Mouse (Mus musculus): ENCODE measurements around the gene Lyar.
A peak's percentile ranks its signal among the peaks of the same experiment; 100 is the strongest.

Gene Lyar

DNA sequence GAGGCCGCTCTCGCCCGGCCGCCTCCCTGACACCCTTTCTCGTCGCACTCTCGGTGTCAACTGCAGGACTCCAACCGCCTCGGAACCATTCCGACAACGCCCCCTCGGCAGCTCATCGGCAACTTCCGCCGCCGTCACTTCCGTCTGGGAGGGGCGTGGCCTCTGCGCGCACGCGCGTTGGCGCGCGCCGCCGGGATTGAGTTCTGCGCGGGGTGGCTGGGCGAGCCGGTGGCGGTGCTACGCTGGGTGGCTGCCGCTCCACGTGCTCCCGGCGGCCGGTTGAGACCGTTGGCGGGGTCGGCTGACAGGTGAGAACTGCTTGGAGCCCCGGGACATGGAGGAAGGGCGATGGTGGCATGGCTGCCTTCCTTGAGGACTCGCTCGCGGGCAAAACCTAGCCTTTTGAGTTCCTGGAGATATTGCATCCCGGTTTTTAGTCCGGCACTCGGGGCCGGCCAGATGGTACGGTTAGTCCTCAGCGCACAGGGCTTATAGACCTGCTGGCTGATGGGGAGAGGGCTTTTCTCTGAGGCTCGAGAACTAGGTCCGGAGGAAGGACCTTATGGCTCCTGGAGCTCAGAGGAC, at the start of gene Lyar, which contains the start of gene Zbtb49:
TSS of gene Lyar (plus strand) at position 143 of the 585 bp plus-strand sequence.
TSS of gene Zbtb49 (minus strand) at position 130 of the 585 bp plus-strand sequence.
- peak; percentile 90 for DNase-seq (ENCODE audit: extremely low read depth, insufficient read length, low spot score)

DNA sequence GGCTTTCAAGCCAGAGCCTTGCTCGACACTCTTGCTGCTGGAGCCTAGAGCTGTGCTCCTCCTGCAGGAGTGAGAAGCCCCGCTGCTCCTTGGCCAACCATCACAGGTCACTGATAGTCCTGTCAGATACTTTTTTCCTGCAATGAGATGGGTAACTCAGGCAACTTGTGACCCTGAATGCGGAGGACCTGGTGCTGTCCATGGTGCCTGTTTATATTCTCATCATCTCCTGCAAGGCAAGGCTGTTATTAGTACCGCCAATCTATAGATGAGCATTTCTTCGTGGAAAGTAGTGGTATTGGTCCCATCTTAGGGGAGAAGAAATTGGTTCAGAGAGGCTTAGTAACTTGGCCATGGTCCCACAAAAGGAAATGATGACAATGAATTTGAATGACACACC, 46.5 kb upstream of the Lyar start:
- no peak for DNase-seq (ENCODE audit: extremely low read depth, insufficient read length, low spot score)

DNA sequence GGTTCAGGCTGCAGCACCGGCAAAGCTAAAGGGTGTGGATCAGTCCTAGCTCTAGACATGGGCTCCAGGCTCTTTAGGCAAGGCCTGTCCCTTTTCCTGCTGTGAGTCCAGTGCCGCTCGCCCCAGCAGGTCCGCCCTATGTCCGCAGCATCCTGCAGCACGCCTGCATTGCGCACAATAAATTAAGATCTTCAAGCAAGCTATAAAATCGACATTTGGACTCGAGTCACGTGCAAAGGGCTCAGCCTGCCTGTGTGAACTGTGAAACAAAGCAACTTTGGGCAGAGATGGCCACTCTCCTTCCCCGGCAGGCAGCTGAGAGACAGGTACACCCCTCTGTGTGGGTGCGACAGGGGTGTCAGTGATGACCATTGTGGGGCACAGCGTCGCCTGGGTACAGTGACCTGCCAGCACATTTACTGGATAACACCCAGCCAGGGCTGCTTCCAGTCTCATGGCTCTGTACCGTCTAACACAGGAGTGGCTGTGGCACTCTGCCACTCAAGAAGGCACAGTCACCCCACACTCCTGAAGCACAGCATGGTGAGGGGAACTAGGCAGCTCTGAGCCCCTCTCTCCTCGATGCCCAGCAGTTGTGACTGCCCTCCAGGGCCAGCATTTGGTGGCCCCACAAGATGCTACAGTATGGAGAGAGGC, 45.9 kb upstream of the Lyar start:
- no peak for DNase-seq (ENCODE audit: extremely low read depth, insufficient read length, low spot score)

DNA sequence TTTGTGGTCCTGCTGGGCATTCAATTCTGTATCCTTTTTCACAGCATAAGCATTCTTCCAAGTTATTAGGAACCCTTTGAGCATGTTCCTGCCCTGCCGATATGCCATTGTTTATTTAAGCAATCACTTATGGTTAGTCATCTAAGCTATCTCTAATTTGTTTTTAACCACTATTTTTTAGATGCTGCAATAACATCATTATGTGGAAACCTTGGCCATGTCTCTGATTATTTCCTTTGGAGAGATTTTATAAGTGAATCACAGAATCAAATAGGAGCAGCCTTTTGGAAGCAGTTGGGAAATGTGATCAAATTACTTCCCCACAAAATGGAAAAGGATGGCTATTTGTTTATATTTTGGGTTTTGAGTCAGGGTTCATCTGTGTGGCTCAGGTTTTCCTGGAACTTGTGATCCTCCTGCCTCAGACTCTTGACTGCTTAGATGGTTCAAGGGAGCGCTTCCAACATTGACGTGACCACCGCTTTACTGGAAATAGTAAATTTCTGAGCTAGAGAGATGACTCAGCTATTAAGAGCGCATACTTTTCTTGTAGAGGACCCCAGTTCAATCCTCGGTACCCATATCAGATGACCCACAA, 35.5 kb upstream of the Lyar start:
- no peak for DNase-seq (ENCODE audit: extremely low read depth, insufficient read length, low spot score)

DNA sequence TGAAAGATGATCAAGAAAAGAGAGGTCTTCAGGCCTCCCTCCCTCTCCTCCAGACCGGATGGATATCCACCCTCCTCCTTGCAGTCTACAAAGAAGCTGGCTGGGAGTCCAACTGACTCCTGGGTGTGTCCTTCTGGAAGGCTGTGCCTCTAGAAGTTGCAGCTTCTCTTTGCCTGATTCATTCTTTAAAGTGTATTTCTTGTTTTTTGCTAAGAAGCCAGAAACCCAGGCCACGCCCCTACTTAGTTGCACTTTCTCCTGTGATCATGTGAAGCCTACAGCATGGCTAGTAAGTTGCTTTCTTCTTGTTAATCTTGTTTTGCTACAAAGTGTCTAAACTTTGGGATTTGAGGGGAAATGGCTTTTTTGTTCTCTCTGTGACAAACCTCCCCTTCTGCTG, 33.3 kb upstream of the Lyar start:
- no peak for DNase-seq (ENCODE audit: extremely low read depth, insufficient read length, low spot score)

DNA sequence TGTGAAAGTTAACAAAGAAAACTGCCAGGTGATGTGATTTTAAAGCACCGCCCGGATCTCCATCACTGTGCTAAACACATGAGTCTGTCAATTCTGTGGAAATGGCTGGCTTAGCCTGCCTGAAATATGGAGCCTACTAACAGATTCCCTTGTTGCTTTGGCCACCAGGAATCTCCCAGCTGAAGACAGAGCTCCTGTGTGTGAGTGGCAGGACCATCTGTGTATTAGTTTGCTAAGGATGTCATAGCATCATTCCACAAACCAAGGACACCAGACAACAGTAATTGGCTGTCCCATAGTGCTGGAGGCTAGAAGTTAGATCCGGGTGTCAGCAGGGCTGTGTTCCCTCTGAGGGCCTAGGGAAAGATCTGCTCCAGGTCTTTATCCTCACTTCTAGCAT, 29.4 kb upstream of the Lyar start:
- no peak for DNase-seq (ENCODE audit: extremely low read depth, insufficient read length, low spot score)

DNA sequence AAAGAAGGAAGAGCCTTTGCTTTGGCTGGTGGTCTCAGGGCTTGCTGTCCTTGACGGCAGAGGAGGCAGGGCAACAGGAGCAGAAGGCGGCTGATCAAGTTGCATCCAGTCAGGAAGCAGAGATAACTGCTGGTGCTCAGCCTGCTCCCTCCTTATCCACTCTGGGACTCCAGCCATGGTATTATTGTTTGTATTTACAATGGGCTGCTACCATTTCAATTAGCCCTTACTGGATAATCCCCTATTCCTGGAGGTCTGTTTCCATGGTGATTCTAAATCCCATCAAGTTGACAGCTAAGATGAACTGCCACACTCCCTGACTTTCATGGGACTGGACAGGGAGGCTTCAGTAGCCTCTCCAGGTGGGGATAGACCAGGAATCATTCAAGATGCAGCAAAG, 25.3 kb upstream of the Lyar start:
- no peak for DNase-seq (ENCODE audit: extremely low read depth, insufficient read length, low spot score)

DNA sequence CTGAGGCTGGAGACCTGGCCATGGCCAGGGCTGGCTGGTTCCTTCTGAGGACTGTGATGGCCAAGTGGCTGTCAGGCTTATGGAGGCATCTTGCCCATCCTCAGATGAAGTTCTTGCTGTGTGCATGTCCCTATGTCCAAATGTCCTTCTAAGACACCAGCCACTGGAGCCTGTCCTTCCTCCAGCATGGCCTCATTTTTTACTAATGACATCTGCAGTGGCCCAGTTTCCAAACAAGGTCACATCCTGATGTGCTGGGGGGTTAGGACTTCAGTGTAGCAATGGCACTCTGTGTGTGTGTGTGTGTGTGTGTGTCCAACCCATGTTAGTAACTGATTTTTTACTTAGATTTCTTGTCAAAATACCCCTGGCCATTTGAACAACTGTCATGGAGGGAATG, 24.3 kb upstream of the Lyar start:
- DNase-seq (ENCODE audit: extremely low read depth, insufficient read length, low spot score), result no peak

DNA sequence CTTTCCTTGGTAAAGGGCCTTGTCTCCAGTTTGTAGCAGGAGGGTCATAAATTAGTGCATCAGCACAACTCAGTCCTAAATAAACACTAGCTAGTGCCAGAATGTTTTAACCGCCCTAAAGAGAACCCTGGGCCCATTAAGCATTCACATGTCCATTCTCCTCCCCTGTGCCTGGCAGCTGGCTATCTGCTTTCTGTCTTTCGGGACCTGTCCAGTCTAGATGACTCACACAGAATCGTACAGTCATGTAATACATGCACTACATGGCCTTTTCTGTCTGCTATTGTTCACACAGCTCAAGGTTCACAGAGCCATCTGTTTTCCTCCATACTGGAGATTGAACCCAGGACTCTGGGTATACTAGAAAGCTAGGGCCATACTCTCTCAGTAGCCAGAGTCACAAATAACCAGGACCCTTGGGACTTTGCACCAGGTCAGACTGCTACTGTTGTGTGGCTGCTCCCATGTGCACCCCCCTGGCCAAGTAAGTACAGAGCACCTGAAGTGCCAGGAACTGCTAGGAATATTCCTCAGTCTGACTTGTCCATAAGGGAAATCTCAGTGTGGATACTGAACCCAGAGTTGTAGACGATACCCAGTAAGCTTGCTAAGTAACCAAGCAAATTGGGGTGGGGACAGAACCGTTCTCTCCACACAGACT, 23.3 kb upstream of the Lyar start:
- no peak for DNase-seq (ENCODE audit: extremely low read depth, insufficient read length, low spot score)

DNA sequence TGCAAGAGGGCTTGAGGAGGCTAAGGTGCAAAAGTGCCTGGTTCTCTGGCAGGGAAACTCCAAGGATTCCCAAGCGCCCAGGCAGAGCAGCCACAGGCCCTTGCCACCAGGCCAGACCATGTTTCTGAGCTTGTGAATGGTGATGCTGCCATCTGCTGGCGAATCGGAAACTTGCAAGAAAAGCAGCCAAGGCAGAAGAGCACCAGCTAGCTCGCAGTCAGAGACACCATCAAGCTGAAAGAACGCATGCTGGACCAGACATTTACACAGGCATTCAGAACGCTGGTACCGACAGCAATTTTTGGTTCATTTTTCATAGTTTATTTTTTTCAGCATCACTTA, 22.8 kb upstream of the Lyar start:
- peak; percentile 53 for DNase-seq (ENCODE audit: extremely low read depth, insufficient read length, low spot score)

DNA sequence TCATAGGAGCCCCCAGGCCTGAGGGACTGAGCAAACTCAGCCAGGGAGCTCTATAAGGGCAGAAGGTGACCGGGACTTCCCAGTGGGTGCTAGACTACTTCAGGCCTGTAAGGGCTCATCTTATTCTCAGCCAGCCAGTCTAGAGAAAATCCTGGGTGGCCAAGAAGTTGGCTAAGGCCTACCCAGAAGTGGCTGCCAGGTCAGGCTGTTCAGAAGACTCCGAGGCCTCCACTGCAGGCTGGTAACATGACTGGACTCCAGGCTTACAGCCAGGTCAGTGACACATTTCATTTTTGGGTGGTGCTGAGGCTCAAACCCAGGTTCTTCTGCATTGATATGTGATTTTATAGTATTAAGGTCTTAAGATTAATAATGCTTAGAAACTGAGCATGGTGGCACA, 20.6 kb upstream of the Lyar start:
- DNase-seq (ENCODE audit: extremely low read depth, insufficient read length, low spot score), result no peak

DNA sequence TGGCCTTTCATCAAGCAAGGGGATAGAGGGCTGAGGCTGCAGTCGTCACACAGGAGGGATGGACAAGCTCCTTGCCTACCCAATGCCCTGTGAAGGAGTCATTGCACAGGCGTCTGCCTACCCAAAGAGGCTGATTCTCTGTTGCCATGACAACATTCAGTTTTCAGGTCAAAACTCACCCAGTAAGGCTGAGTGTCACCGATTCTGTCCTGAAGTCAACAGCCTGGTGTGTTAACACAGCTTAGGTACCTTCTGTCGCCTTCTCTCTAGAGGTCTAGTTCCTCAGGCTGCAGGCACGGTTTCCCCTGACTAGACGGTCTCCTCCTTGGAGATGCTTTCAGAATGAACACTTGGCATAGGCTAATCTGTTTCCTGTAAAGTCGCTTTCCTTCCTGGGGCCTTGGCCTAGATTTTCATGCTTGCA, 15.0 kb upstream of the Lyar start:
- DNase-seq (ENCODE audit: extremely low read depth, insufficient read length, low spot score), result no peak

DNA sequence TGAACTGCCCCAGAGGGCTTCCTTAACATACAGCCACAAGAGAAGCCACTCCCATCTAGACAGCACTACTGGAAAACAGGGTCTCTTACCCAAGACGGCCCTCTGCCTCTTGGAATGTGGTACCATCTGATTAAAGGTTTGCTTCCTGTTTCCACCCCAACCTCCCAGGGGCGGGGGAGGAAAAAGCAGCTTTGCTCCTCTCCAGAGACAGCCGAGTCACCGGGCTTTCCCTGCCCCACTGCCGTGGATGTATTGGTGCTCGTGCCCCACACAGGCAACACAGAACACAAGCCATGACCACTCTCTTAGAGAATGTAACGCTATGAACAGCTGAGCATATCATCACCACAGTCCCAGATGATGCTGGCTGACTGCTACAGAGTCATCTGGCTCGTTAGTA, 11.3 kb upstream of the Lyar start:
- DNase-seq (ENCODE audit: extremely low read depth, insufficient read length, low spot score), result no peak

DNA sequence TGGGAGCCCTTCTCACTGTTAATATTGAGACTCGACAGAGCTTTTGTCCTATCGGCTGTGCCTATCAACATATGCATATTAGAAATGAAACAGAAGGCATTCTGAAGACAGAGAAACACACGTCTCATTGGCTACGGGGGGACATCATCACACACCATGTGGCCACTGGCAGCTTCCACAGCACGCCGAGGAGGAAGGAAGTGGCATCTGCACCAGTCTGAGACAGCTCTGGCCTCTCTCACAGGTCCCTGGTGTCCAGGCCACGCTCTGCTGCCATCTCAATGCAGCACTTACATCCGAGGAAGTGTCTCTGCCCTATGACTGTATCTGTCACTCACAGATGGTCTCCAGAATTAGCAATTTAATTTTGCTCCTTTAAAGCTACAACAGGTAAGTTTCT, 8.6 kb upstream of the Lyar start:
- no peak for DNase-seq (ENCODE audit: extremely low read depth, insufficient read length, low spot score)

DNA sequence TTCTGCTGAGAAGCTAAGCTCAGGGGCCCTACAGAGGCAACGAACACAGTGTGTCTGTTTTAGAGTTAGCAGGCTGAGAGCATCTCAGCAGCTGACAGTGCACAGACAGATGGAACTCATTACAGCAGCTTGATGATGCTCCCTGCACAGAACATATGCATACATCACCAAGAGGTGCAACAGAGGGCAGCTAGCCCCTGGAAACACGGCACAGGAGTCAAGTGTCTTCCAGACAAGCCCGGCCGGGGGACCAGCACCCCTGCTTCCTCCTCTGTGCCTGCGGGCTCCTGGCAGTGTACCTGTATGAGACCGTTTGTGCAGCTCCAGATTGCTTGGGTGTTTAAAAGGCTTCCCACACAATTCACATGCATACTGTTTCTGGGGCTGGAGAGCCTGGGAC, 7.3 kb upstream of the Lyar start:
- DNase-seq (ENCODE audit: extremely low read depth, insufficient read length, low spot score), result no peak

DNA sequence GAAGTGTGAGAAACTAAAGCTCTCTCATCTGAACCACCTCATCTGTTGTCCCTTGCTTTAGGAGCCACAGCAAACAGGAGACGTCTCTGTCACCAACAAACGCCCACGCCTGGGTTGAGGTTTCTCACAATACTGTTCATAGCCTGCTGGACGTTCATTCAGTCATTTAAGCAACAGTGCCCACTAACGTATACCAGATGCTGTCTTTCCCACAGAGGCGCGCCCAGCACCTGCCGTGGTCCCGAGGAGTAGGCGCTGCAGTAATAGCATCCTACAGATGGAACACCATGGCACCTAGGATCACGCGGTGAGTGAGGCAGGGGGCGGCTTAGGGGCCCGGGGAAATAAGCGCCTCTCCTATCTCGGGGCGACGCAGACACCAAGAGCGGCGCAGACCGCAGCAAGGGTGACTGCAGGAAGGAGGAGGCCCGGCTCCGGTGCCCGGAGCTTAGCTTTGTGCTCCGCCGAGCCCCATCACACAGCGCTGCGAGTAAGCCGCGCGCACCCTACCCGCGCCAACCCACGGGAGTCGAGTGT, 431 bp upstream of the Lyar start:
- no peak for DNase-seq (ENCODE audit: extremely low read depth, insufficient read length, low spot score)

DNA sequence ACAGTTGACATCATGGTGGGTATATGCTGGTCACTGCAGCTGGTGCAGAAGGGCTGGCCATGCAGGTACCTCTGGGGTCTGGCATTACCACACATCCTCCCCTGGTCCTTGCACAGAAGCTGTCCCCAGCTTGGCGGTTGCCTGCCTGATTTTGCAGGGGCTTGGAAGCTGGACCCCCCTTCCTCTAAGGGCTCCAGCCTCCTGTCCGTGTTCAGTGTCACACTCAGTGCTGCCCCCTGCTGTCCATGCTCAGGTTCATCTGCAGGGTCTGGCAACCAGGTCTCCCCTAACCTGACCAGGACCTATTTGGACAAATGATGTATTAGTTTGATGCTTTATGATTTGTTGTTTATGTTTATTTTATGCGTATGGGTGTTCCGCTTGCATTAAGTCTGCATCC, 15.2 kb downstream of the Lyar start:
- peak; percentile 30 for DNase-seq (ENCODE audit: extremely low read depth, insufficient read length, low spot score)

DNA sequence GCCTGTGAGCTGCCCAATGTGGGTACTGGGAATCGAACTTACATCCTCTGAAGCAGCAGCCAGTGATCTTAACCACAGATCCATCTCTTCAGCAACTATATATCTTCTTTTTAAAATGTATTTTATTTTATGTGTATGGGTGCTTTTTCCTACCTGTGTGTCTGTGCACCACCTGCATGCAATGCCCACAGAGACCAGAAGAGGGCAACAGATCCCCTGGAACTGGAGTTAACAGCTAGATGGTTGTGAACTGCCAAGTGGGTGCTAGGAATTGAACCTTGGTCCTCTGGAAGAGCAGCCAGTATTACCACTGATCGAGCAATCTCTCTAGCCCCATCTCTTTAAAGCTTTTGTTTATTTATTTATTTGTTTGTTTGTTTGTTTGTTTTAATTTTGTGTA, 16.4 kb downstream of the Lyar start:
- DNase-seq (ENCODE audit: extremely low read depth, insufficient read length, low spot score), result no peak

DNA sequence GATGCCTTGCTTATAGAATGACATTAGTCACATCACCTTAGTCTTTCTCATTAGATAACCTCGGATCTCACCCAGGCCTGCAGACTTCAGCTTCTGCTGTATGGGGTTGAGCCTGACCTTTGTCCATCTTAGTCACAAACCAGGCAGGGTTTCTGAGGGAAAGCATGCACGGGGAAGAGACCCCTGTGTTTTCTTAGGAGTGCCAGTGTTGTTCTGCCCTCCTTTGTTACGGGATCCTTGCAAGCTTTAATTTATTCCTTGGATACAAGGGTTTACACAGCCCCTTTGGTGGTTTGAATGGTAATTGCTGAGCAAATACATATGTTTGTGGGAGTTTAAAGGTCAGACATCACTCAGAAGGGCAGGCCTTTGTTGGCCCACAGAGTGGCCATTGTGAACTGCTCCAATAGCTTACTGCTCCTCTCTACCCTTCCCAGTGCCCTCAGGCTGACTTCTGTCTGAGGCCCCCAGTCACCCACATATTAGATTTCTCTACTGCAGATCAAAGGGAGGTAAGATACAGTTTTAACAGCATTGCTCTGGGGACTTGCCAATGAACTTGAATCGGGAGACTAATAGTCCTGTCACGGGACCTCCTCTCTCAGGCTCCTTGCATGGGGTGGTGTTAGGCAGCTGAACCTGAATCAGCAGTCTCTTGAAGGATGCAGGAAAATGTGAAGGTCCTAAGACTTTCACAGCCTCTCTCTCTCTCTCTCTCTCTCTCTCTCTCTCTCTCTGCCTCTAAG, 20.6 kb downstream of the Lyar start:
- DNase-seq (ENCODE audit: extremely low read depth, insufficient read length, low spot score), result no peak

DNA sequence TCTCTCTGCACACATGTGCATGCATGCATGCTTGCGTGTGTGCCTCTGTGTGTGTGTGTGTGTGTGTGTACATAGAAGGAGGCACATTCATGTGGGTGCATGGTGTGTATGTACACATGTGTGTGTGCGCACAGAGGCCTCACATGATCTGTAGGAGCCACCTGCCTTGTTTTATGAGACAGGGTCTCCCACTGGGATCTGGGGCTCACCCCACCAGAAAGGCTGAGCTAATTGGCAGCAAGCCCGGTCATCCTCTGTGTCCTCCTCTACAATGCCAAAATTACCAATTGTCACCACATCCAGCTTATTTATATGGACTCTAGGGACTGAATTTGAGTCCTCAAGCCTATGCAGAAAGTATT, 21.2 kb downstream of the Lyar start:
- DNase-seq (ENCODE audit: extremely low read depth, insufficient read length, low spot score), result no peak

DNA sequence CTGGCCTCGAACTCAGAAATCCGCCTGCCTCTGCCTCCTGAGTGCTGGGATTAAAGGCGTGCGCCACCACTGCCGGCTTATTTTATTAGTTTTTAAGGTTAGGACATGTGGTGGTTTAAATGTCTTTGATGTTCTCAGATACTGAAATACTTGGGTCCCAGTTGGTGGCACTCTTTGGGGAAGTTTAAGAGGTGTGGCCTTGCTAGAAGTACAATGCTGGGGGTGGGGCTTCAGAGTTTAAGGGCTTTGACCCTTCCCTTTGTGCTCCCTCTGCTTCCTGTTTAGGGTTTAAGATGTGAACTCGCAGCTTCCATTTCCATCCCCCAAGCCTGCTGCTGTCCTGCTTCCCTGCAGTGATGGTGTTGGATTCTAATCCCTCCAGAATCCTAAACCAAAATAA, 21.7 kb downstream of the Lyar start:
- no peak for DNase-seq (ENCODE audit: extremely low read depth, insufficient read length, low spot score)
